Mouse (Mus musculus): ENCODE data around the gene Ccdc152.

DNA sequence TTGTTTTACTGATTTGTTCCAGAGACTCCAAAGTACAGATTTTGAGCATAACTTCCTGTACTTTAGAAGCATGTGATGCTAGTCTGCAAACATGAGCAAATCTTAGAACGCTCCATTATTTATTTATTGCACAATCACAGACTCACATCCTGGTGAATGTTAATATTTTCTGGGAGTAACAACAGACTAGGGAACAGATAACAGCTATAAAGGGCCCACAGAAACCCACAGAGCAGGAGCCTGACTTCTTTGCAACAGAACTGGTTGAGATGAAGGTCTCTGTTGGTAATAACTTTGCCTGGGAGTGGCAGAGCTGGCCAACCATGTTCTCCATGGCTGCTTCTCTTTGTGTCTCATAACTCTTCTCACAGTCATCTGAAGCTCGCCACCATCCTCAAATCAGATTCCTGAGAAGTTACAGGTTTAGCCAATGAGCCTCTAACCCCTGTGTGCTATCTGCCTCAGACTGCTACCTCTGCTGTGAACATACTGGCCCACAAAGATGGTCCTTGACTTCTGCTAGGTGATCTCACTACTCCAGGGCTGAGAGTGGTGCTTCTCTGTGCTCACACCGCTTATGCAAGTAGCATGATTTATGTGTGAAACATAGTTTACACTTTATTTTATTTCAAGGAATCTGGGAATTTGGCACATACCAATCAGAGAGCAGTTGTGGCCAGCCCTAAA, 52.2 kb downstream of the Ccdc152 start:
- TF ChIP-seq CTCF (IDR thresholded peaks at IDR 0.05; ENCODE audit: control insufficient read depth, insufficient read depth, insufficient read length) (no peak), MAX (IDR thresholded peaks at IDR 0.05) (no peak), USF1 (IDR thresholded peaks at IDR 0.05; ENCODE audit: low read depth) (no peak), MYOD1 (IDR thresholded peaks at IDR 0.05; ENCODE audit: control insufficient read depth, insufficient read length, low read depth) (no peak), MYOG (IDR thresholded peaks at IDR 0.05; ENCODE audit: control insufficient read depth, extremely low read depth, insufficient read length) (no peak), FOSL1 (IDR thresholded peaks at IDR 0.05; ENCODE audit: insufficient read depth, low read length, poor library complexity, severe bottlenecking) (no peak)
